Mouse (Mus musculus) activated CD4-positive, CD25-positive, alpha-beta regulatory T cell, adult 4 months (primary cell): ENCODE measurements around the gene Chfr. TPM values are rescaled to one million over a fixed set of nuclear protein-coding genes. Genes with fewer than 3 reads are reported as not detected.
"Not testable (repeated sequence)": the region's sequence is repeated elsewhere in the genome, so short reads cannot be mapped to it uniquely, and the experiment has no call there.

Experiments used
- ATAC-seq: one replicate; pipeline ENCODE4 v1.8.0; 2017
- polyA plus RNA-seq, 2 experiments: library from polyadenylated mRNA; unstranded; fragments of 100-300 nt; shearing (Covaris generic); gene quantifications; one replicate each; pipeline ENCODE4 v1.2.1; 2017

Gene Chfr
- polyA plus RNA-seq, 2 experiments from 2014 or later, result 35.7 to 50.7 TPM

DNA sequence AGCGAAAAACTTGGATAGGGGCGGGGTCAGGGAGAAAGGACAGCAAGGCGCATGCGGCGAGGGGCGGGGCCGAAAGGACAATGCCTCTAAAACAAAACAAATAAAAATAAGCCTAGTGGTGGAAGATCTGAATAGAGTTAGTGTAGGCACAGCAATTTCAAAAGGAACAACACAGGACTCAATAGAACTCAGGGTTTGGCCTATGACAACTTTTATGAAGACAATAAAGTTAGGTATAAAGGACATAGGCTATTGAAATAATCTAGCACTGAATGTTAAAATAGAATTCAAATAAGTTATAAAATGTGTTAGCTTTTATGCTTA lies 27.4 kb upstream of the Chfr start:
- ATAC-seq, result no peak

DNA sequence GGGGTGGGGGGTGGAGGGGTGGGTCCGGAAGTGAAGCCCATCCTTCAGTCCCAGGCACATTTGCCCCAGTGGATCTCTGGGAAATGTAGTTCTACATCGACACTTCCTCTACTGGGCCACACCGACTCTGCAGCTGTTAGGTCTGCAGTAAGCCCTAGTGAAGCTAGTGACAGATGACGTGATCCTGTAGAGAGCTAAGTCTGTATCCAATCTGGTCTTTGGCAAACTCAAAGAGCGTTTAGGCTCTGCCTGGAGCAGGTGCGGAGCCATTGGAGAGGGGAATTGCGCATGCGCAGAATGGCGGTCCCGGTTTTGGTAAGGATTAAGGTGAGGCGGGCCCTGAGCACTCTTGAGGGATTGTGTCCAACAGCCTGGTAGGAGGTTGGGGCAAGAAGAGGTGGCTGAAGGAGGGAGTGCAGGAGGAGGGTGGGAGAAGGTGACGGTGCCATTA lies 25.6 kb upstream of the Chfr start, which contains the start of gene Zfp605:
Gene Zfp605 (plus strand): TSS at position 102 of the 451 bp plus-strand sequence.
- ATAC-seq, result peak; percentile 32

DNA sequence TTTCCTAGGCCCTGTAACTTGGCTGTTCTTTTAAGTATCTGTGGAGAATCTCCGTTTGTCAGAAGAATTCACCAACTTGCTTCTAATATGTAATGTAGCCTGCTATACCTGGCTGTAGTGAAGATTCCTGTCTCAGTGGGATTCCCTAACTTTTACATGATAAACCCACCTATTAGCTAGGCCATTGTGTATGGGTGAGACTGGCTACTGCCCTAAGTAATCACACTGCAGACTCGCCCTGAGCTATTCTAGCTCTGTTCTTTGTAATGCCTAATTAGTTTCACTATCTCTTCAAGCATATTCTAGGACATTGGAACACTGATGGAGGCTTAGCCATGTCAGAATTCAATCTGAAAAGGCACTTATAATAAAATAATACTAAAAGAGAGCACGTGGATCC lies 13.3 kb upstream of the Chfr start:
- ATAC-seq, result not testable (repeated sequence)

DNA sequence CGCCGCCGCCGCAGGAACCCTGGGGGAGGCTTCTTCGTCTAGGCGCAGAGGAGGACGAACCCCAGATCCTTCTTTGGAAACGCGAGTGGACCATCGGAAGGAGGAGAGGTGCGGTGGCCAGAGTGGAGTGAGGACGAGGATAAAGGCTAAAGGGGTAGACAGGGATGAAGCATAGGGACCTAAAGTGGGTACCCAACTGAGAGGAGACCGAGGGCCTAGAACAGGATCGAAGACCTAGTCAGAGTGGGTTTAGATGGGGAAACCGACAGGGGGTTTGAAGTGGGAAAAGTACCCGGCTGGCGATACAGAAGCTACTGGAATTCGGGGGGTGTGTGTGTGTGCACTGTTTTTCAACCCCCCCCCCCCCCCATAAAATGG lies 434 bp downstream of the Chfr start:
- ATAC-seq, result no peak

DNA sequence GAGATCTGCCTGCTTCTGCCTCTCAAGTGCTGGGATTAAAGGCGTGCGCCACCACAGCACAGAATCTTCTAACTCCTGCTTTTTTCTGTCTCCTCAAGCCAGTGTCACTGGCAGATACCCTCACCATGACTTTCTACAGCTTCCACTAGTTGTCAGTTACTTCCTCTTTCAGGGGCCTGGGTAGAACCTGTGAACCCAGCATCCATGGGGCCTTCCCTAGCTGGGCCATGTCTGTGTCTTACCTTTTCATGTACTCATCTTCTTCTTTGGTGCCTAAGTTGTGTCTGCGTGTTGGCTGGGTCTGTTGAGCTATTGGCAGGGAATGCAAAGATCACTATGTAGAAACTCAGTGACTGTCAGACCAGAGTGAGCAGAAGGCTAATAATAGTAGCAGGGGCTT lies 2.2 kb downstream of the Chfr start:
- ATAC-seq, result no peak

DNA sequence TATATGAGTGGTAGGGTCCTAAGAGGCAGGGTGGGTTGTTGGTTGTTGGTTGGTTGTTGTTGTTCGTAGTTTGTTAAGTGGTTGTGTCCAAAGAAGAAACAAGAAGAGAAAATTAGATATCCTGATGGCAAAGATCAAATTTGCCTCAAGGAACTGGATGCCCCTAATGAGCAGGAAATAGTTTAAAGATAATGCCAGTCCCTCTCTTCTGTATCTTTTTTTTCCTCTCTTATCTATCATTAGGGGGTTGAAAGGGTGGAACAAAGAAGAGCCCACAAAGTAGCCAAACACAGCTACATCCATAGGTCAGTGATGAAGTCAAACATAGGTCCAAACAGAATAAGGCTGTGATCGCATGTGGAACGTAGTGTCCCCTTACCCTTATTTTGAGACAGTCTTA lies 3.7 kb downstream of the Chfr start:
- ATAC-seq, result no peak

DNA sequence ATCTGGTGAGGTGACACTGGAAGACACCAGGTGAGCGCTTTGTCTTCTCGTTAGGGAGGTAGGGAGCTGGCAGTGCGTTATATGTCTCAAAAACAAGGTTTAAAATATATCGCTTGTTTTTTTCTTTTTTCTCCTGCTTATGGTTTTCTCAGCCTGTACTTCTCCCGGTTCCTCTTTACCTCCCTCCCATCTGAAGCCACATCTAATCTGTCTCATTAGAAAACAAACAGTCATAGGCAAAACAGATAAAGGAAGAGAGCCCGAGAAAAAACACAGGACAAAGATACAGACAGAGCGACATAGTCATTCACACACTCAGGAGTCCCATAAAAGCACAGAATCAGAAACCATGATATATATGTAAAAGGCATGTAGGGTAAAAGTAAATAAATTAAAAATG lies 4.8 kb downstream of the Chfr start:
- no peak for ATAC-seq

DNA sequence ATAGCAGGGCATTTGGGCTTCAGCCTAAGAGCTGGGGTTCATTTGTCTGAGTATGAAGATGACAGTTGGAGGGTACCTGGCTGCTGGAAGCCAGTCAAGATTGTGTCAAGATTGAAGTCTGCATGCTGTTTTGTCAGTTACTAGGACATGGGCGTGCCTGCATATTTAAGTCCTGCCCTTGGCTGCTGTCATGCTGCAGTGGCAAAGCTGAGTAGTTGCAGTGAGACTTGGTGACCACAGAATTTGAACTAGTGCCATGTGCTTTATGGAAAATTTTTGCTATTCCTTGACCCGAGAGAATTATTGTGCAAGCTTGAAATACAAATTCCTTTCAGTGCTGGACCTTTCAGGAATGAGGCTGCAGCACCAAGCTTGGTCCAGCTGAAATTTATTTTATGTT lies 6.7 kb downstream of the Chfr start:
- ATAC-seq, result no peak

DNA sequence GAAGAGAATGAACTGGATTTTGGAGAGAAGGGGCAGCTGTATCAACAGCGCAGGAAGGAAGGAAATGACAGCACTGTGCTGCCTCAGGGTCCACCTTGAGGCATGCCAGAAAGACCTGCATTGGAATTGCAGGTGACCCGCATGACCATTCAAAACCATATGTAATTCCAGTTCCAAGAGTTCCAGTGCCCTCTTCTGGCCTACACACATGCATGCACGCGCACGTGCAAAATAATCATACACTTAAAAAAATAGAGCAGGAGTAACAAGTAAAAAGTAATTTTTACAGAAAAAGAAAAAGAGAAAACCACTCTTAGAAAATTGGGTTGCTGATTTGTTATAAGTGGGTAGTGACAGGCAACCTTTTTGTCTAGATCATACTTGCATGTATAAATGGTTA lies 7.4 kb downstream of the Chfr start:
- no peak for ATAC-seq

DNA sequence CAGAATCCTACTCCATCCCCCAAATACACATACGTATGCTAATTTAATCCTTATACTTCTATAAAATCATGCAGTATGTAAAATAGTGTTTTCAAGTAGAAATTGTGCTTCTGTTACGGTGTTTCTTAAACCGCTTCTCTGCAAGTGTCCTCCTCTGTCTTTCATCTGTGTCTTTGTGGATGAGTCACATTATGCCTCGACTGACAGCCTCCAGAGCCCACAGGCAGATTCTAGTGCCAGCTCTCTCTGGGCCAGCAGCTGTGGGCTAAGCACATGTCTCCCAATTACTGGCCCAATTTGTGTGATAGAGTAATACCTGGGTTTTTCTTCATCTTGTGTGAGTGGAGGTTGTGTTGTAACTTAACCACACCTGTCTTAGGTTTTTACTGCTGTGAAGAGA lies 33.7 kb downstream of the Chfr start:
- ATAC-seq, result no peak

DNA sequence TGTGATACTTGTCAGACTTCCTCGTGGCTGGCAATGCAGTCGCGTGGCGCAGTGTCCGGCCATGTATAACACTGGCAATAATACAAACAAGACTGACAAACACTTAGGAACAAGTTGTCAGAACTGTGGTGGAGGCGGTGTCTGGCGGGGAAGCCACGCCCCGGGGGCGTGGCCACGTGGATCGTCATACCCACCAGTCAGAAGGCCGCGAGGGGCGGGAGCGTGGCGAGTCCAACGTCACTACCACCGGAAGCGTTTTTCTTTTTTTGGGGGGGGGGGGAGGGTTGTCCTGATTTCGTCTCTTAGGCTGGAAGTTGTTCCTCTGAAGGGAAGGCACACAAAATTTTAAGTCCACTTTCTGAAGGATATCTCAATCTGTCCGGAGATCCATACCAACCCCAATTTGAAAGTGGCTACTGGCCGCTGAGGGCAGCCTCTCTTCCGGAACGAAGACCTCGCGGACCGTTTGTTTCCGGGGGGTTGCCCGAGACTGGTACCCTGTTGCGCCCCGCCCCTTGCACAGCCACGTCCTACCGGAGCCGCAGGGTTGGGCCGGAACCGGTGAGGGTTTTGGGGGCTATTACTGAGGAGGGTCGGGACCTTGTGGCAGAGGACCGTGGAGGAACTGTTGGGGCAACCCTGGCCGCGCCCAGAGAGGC lies 40.8 kb downstream of the Chfr start, which contains the start of gene Golga3:
Gene Golga3 (plus strand): TSS at position 340 of the 659 bp plus-strand sequence.
- ATAC-seq, result peak; percentile 95

DNA sequence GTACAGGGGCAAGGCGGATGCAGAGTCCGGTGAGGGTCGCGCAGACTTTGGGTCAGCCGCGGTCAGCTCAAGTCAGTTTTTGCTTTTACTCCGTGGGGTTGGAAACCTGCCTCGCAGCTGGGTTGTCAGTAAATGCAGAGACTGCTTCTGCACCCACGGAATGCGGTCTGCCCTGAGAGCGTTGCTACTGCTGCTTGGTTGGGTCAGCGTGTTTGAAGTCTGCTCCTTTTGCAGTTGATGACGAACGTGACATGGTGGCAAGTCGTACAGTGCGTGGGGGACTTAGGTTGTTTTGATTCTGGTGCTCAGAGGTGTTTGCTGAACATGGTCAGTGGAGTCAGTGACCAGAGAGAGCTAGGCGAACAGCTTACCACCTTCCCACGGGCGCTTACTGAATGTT lies 41.4 kb downstream of the Chfr start:
- ATAC-seq, result peak; percentile 4

DNA sequence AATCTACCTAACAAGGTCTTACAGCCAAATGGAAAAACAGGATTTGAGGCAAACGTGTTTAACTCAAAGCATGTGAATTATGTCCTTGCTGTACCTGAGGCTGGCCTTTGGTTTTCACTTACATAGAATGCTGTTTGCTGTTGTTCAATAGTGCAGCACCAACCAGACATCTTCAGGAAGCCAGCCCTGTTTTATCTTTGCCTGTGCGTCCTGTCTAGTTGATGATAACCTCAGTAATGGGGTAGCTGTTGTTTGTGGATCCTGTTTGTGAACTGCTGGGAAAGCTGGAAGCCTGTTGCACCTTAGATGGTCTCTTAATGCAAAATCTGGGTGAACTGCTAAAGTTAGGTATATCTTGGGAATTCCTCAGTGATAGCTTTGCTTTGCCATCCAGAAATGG lies 43.0 kb downstream of the Chfr start:
- no peak for ATAC-seq

DNA sequence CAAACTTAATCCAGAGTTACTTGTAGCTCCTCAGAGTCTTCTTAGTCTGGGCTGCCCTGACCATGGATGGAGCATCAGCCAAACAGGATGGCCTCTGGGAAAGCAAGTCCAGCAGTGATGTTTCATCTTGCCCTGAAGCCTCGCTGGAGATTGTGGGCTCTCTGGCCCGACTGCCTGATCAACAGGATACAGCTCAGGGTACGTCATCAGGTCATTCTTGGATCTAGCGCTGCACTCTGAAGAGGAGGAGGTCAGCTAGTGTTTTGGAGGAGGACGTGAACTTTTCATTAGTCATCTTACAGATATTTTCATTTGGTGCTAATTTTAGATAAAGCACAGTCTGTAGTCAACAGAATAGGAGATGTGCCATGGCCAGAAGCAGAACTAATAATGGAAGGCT lies 46.1 kb downstream of the Chfr start:
- no peak for ATAC-seq

DNA sequence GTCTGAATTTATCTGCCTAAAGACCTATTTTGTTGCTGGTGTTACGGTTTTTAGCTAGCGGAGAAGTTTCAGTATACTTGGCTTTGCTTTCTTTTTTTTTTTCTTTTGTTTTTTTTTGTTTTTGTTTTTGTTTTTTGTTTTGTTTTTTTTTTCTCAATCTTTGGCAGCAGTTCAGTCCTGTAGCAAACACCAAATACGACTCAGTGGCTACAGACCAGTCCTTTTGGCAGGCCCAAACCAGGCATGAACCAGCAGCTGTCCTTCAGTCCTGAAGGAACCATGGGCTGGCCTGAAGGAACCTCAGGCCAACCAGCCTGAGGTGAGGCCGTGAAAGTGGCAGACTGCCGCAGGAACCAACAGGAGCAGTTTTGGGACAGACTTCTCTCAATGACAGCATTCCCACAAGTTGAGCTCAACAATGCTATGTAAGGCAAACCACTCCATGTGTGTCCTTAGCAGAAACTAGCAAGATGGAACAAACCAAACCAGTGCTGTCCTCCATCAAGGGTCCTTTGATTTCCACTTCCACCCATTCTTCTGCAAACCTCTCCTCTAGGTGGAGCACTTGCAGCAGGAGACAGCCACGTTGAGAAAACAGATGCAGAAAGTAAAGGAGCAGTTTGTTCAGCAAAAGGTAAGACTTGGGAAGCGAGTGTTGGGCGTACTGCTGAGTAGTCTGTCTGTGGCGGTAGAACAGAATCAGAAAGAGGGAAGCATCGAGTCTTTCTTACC lies 67.7 kb downstream of the Chfr start:
- no peak for ATAC-seq

DNA sequence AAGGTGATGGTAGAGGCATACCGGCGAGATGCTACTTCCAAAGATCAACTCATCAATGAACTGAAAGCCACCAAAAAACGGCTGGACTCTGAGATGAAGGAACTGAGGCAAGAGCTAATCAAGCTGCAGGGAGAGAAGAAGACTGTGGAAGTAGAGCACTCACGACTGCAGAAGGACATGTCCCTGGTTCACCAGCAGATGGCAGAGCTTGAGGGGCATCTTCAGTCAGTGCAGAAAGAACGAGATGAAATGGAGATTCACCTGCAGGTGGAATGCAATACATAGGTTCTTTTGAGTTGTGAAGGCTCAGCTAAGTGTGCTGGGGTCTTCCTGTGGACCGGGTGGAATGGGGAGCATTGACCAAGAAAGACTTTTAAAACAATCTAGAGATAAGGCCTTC lies 69.1 kb downstream of the Chfr start:
- no peak for ATAC-seq

DNA sequence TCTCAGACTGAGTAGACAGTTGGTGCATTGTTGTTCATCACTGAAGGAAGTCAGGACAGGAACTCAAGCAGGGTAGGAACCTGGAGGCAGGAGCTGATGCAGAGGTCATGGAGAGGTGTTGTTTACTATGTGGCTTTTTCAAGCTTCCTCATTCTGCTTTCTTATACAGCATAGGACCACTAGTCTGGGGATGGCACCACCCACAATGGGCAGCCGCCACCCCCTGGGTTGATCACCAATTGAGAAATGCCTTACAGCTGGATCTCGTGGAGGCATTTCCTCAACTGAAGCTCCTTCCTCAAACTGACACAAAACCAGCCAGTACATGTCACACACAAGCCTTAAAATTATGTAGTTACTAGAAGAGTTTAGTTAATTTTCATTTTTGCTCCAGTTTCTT lies 75.7 kb downstream of the Chfr start:
- ATAC-seq, result no peak

DNA sequence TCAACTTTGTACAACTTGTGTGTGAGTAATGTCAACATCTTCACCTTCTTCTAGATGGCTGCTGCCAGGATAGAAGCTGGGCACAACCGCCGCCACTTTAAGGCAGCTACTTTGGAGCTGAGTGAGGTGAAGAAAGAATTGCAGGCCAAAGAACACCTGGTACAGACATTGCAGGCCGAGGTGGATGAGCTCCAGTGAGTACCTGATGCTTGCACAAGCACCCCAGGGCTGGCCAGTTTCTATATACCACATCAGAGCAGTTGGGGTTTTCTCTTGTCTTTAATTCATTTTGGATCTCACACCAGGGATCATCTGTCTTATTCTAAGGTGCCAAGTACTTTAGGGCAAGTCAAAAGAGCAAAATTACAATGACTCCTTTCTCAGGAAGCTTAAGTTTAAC lies 81.1 kb downstream of the Chfr start:
- no peak for ATAC-seq

DNA sequence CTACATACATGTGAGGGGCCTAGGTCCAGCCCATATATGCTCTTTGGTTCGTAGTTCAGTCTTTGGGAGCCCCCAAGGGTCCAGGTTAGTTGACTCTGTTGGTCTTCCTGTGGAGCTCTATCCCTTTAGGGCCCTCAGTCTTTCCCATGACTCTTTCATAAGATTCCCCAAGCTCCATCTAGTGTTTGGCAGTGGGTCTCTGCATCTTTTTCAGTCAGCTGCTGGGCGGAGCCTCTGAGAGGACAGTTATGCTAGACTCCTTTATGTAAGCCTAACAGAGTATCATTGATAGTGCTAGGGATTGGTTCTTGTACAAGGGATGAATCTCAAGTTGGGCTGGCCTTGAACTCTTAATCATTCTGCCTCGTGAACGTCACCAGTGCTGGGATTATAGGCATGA lies 84.7 kb downstream of the Chfr start:
- ATAC-seq, result no peak

Other genes with a start within 250 kb of the Chfr start
- 10 to 100 TPM; 24.4 to 50.7 TPM for gene Gm15446, start 212.4 kb upstream of the Chfr start, polyA plus RNA-seq
- gene Zfp932, start 139.3 kb upstream of the Chfr start, polyA plus RNA-seq, result 10 to 100 TPM; 24.6 to 38.3 TPM
- gene Gm17655, start 63.3 kb upstream of the Chfr start, polyA plus RNA-seq, result 10 to 100 TPM in 1 of 2 experiments, 1 to 10 TPM in 1; 8.8 to 11.2 TPM
- 1 to 10 TPM; 1.6 to 3.0 TPM for gene Gm35315, start 41.4 kb upstream of the Chfr start, polyA plus RNA-seq
- gene Plcxd1, start 35.9 kb upstream of the Chfr start, polyA plus RNA-seq, result 1 to 10 TPM in 1 of 2 experiments, under 1 TPM in 1; 0.63 to 1.6 TPM
- gene Gtpbp6, start 27.6 kb upstream of the Chfr start, polyA plus RNA-seq, result 10 to 100 TPM; 11.6 to 11.7 TPM
- 1 to 10 TPM; 3.5 to 4.6 TPM for gene Zfp605, start 25.8 kb upstream of the Chfr start, polyA plus RNA-seq
- 10 to 100 TPM; 18.0 to 20.7 TPM for gene Golga3, start 40.9 kb downstream of the Chfr start, polyA plus RNA-seq
- 10 to 100 TPM; 13.8 to 18.3 TPM for gene Ankle2, start 95.2 kb downstream of the Chfr start, polyA plus RNA-seq
- gene Pgam5, start 134.1 kb downstream of the Chfr start, polyA plus RNA-seq, result 10 to 100 TPM; 28.0 to 30.1 TPM
- gene Pxmp2, start 150.3 kb downstream of the Chfr start, polyA plus RNA-seq, result 1 to 10 TPM; 3.3 to 3.8 TPM
- gene Pole, start 150.5 kb downstream of the Chfr start, polyA plus RNA-seq, result 10 to 100 TPM in 1 of 2 experiments, 1 to 10 TPM in 1; 7.5 to 12.4 TPM
- not detected for gene P2rx2, start 207.4 kb downstream of the Chfr start, polyA plus RNA-seq
- not detected for gene Lrcol1, start 208.9 kb downstream of the Chfr start, polyA plus RNA-seq